Mouse (Mus musculus): ENCODE measurements around the gene Smtnl2.
"Not testable (repeated sequence)": the region's sequence is repeated elsewhere in the genome, so short reads cannot be mapped to it uniquely, and the experiment has no call there.

Smtnl2 gene

GRCm38 (mm10) chr11:72354971-72355728, 56.4 kb downstream of the Smtnl2 start:
- DNase-seq, result peak; percentile 91

- DNase-seq, result no peak
These were observed 58.3 kb downstream of the Smtnl2 start for GRCm38 (mm10) chr11:72353186-72353585.

- DNase-seq, result no peak
These were observed 59.2 kb downstream of the Smtnl2 start for GRCm38 (mm10) chr11:72352272-72352671.

DNA sequence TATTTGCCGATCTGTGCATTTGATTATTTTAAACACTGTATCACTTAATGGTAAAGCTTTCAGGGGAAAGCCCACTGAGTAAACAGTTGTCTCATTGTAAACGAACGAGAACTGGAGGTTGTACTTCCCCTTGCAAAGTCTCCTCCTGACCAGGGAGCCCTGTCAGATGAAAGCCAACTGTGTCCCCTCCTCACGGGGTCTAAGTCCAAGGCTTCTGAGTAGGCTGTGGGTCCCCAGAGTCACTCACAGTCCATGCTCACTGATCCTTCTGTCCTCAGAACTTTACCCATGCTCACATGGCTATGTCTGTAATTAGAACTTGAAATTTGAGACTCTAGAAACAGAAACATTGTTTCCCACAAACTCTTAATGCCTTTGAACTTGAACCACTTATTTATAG, 61.9 kb downstream of the Smtnl2 start:
- no peak for DNase-seq

DNA sequence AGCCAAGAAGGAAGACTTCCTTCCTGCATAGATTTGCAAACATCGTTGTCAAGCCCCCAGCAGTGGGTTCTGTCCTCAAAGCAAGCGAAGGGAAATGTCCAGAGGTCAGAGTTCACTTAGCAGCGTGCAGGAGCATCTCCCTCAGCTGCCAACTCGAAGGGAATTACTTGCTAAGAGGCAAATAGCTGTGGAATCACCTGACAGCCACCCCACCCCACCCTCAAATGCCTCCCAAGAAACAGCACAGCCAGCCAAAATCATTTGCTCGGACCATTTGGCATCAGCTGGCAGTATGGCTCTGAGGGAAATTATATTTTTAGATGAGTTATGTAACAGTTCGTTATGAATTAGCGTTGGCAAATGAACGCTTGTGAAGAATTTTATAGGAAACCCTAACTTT, 62.5 kb downstream of the Smtnl2 start:
- DNase-seq, result no peak

GRCm38 (mm10) chr11:72348563-72348962, 63.0 kb downstream of the Smtnl2 start:
- no peak for DNase-seq

DNA sequence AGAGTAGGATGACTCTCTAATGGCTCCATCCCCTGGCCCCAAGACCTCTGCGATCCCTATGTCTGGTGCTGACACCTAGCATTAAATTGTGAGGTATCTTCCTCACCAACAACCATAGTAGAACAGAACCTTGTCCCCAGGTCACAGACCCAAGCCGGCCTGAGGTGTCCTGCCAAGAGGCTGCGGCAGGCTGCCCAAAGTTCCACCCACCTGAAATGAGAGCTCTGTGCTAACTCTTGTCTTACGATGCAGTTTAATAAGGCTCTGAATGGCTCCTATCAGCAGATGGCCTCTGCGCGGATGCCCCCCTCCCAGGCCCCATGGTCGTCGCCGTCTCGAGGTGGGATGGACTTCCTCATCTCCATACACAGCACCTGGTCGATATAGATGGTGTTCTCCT, 67.0 kb downstream of the Smtnl2 start:
- no peak for DNase-seq

DNA sequence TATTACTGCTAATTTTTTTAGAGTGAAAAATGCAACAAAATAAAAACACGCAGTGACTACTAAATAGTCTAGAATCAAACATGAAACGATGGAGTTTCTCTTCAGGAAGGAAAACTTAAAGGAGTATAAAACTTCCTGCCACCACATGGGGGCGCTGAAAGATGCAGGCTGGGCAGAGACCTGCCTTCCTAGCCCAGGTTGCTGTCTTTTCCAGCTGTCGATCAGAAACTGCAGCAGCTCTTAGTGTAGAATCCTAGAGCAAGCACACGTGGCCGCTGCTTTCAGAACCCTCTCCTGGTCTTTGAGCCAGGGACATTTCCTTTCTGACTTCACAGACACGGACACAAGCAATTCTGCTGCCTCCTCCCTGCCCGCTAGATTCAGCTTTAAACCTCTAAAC, 67.6 kb downstream of the Smtnl2 start:
- peak; percentile 82 for DNase-seq

GRCm38 (mm10) chr11:72343238-72343625, 68.3 kb downstream of the Smtnl2 start:
- not testable (repeated sequence) for DNase-seq

- DNase-seq, result peak; percentile 50
These were observed 68.8 kb downstream of the Smtnl2 start for GRCm38 (mm10) chr11:72342549-72343237.

GRCm38 (mm10) chr11:72339716-72340115, 71.8 kb downstream of the Smtnl2 start:
- no peak for DNase-seq
